Mouse (Mus musculus): ENCODE results near the gene Hoxc4.

Hoxc4 gene

DNA sequence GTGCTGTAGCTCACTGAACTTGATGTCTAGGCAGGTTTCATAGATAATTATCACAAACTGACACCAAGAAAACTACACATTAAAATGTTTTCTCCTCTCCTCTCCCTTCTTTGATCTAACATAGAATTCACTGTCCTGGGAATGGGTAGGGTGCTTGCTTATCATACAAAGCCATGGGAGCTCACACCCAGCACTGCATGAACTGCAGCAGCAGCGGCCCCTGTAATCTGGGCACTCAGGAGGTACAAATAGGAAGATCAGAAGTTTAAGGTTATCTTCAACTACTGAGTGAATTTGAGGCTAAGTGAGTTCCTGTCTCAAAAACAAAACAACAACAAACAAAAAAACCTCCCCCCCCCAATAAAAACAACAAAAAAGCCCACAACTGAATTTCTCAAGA lies 66.2 kb downstream of the Hoxc4 start:
- no peak for DNase-seq (ENCODE audit: low spot score)

DNA sequence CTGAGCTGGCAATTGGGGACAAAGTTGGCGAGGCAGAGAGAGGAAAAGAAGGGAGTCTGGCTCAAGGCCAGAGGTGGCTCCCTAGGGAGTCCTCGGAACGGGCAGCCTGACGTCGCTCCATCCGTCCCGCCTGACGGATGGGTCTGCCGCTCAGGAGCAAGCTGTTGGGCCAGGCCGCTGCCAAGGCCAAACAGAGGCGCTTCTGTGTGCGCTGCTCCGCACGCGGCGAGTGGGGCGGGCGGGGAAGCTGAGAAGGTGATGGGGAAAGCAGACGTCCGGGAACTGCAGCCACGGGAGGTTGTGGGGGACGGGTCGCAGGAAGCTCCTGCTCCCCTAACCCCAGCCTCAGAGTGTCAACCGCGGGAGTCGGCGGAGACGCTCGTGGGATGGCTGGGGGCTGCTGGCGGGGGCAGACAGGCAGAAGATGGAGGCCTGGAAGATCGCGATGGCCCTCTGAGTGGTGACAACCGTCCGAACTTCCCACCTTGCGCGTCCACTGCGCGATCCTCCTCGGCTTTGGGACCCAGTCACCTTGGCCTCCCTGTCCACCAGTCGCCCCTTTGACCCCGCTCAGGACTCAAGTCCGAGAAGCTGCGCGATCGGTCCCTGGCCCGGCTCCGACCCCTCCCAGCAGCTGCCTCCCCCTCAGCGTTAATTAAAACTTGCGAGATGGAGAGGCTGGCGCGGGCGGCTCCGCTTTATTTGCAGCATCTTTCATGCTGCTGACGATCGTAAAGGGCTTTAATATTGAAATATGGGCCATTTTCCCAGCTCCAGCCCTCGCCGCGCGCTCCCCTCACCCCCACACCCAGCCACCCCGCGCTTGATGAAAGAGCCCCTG lies 67.3 kb downstream of the Hoxc4 start:
- DNase-seq (ENCODE audit: low spot score): no peak
